Mouse (Mus musculus): Measurements from ENCODE around the gene Ppp1r14c.
"Not testable (repeated sequence)": the region's sequence is repeated elsewhere in the genome, so short reads cannot be mapped to it uniquely, and the experiment has no call there.

Gene Ppp1r14c

DNA sequence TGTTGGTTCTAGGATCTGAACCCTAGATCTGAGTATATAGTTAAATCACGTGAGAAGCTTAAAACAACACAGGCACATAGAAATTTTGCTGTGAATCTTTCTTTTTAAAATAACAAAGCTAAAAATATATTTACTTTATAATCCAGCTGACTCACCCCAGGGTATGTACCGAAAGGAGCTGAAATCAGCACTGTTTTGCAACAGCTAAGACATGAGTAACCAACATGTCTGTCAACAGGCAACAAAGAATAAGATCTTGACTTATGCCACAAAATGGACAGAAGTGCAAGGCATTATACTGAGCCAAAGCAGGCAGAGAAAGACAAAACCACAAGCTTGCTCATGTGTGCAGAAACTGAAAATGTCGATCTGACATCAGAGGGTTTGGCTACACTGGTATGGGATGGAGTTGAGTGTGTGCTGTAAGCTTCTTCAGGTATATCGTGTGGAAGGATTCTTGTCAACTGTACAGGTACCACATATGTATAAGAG lies 100.3 kb downstream of the Ppp1r14c start:
- DNase-seq (ENCODE audit: low spot score in 2 of 2), result no peak

- DNase-seq (ENCODE audit: low spot score in 2 of 2), result no peak
These were observed 102.7 kb downstream of the Ppp1r14c start for GRCm38 (mm10) chr10:3468590-3468989.

GRCm38 (mm10) chr10:3476611-3477010 lies 110.8 kb downstream of the Ppp1r14c start:
- DNase-seq (ENCODE audit: low spot score in 2 of 2), result no peak

DNA sequence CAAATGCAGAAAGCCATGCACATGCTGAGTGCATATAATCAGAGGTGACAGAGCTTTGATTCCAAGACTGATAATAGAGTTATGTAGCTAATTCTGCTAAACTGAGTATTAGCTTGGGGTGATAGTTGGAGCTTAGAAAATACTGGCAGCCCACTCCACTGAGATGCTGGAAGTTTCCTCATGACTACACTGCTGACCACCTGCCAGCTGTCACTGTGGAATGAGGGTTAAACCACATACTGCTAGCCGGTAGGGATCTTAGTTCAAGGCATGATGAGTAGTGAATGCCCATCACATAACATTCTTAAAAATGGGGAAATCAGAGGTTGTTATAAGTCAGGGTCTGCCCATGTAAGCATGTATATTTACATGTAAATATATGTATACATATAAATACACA lies 113.9 kb downstream of the Ppp1r14c start:
- no peak for DNase-seq (ENCODE audit: low spot score in 2 of 2)

DNA sequence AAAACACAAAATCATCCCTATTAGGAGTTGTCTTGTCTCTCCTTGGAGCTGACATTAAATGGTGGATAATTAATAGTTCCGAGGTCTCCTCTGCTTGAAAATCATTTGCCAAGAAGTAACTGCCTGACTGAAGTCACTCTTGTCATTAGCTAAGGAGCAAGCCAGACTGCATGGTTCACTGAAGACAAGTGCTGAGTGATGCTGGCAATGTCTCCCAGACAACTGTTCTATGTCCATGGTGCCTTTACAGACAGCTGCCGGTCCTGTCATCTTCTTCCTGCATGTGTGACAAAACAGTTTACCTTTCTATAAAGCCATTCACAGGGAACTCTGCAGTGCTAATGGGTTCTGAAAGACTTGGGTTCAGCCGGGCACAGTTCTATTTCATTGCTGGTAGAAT lies 124.2 kb downstream of the Ppp1r14c start:
- DNase-seq (ENCODE audit: low spot score in 2 of 2), result no peak

DNA sequence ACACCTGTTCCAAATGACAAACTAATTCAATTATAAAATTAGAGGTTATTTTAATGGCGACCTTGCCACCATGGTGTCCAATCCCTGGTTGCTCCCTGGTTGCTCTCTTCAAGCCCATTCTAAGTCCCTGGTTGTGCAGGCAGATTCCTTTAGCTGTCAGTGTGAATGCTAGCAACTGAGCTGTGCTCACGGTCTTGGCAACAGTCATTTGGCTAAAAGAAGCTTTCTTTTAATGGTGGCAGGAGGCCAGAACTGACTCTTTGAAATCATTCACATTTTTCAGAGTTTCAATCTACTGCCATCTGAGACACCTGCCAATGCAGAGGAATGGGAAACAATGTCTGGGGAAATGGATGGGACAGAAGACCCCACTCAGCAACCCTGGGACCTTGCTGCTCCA lies 130.9 kb downstream of the Ppp1r14c start:
- peak in 1 of 2 experiments; percentile 15 for DNase-seq (ENCODE audit: low spot score in 2 of 2)

GRCm38 (mm10) chr10:3500846-3501245 lies 135.0 kb downstream of the Ppp1r14c start:
- DNase-seq (ENCODE audit: low spot score in 2 of 2), result not testable (repeated sequence)

GRCm38 (mm10) chr10:3507484-3508221 lies 141.8 kb downstream of the Ppp1r14c start:
- DNase-seq (ENCODE audit: low spot score in 2 of 2), result peak; percentile 51 to 62

- DNase-seq (ENCODE audit: low spot score in 2 of 2), result no peak
These were observed 142.3 kb downstream of the Ppp1r14c start for GRCm38 (mm10) chr10:3508222-3508588.

GRCm38 (mm10) chr10:3508746-3509145 lies 142.9 kb downstream of the Ppp1r14c start:
- no peak for DNase-seq (ENCODE audit: low spot score in 2 of 2)

DNA sequence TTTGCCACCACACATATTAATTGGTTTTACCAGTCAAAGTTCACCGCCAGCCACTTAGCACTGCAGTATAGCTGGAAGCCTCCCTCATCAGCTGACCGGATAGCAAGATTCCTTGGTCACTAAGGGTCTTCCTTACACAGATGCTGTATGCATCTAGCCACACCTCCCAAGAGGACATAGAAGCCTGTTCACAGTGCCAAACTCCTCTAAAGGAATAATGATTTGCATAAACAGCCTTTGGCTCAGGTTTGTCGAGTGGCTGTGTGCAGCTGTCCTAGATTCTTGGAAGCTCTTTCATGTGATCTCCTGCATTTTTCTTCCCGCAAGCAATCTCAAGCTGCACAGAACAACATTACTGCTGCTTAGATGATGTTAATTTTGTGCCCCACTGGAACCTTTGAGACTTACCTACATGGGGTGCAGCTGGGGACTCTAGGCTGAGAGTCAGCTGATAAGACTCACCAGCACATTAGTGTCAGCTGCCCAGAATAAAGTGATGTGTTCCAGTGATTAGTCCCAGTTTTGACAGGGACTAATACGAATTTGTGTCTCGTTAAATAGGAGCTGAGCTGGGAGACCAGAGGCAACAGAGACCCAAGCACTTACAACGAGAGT lies 143.9 kb downstream of the Ppp1r14c start:
- no peak for DNase-seq (ENCODE audit: low spot score in 2 of 2)

- DNase-seq (ENCODE audit: low spot score in 2 of 2), result no peak
These were observed 144.6 kb downstream of the Ppp1r14c start for GRCm38 (mm10) chr10:3510486-3510885.

- DNase-seq (ENCODE audit: low spot score in 2 of 2), result no peak
These were observed 145.5 kb downstream of the Ppp1r14c start for GRCm38 (mm10) chr10:3511401-3511800.

DNA sequence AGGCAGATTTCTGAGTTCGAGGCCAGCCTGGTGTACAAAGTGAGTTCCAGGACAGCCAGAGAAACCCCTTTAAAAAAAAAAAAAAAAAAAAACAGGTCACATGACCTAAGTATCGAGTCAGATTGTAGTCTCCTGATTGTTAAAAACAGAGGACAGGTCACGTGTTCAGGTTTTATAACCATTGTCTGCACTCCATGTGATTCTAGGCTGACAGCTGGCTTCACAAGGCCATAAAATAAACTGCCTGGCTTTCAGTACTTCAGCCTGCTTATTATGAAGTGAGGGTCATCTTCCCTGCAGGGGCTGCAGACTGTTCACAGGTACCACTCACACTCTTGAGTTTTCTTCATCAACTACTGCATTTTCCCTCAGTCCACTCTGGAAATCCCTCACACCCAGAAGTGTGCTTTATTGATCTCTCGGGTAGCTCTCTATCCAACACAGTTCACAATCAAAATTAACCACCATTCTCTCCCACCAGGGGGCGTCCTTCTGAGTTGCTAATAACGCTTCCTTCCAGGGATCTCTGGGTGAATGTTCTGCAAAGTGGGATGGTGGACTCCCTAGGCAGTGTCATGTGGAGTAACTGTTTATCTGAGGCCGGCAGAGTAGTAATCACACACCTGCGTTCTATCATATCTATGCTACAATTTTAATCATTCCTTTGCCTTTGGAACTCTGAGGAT lies 146.9 kb downstream of the Ppp1r14c start:
- no peak for DNase-seq (ENCODE audit: low spot score in 2 of 2)

DNA sequence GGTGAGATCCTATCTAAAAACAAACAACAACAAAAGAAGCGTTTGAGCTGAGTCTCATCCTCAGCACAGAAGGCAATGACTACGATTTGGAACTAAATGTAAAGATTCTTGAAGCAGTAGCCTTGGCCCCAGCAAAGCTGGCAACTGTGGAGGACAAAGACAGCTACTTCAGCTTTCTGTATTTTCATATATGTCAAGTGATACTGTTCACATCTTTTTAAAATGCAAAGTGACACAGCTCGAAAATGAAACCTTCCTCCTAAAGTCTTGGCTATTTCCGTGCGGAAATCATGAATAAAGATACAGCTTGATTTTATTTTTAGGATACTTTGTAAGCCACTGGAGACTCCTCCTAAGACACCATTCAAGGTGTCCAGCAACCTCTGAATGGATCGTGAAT lies 148.1 kb downstream of the Ppp1r14c start:
- no peak for DNase-seq (ENCODE audit: low spot score in 2 of 2)

Data from right cerebral cortex, adult 2 months (tissue).